Mouse (Mus musculus): Measurements from ENCODE around the gene Cpa5.

GRCm38 (mm10) chr6:30680442-30680841 is 69.6 kb downstream of the Cpa5 start:
- TF ChIP-seq CTCF (IDR thresholded peaks at IDR 0.05; ENCODE audit: low read depth) (no peak), EP300 (optimal IDR thresholded peaks at IDR 0.05) (no peak)

Measured in stomach, postnatal 0 days (tissue).